ENCODE assay signal across 14 mouse cellular contexts in the genomic region with DNA sequence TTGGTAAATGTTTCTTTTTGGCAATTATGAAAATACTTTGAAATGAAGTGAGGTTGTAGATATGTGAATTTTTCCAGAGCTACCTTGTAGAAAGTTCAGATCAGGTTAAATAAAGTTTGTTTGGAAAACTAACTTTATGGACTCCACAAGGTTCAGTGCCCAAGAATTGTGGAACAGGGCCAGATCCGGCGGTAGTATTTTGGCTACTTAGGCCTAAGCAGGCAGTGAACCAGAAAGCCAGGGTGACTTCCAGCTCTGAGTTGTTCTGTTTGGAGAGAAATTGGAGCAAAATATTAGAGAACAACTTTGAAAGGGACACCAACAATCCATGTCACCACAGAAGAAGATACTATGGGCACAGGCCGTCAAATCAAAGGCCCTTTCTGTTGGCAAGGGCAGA. TPM values are rescaled to one million over a fixed set of nuclear protein-coding genes. Genes with fewer than 3 reads are reported as not detected.
"Had no signal": no experiment of that assay in that cellular context is flagged by ENCODE, and none has a peak within 500 bp of the region (broad histone marks: within the 10 kb centered on the region; RNA-seq: fewer than 3 reads in every experiment).

No protein-coding gene starts in this region.

- H3K27ac ChIP-seq: limb, embryonic 10.5 days; liver, embryonic 13.5 days; lung, embryonic 15.5 days; macrophage; midbrain, embryonic 15.5 days; neural tube, embryonic 12.5 days had no signal

- H3K27me3 ChIP-seq: lung, embryonic 15.5 days; midbrain, embryonic 15.5 days; neural tube, embryonic 12.5 days had no signal

- H3K36me3 ChIP-seq: limb, embryonic 10.5 days; liver, embryonic 13.5 days; lung, embryonic 15.5 days; midbrain, embryonic 15.5 days; neural tube, embryonic 12.5 days had no signal

- ATAC-seq: inflammation-experienced regulatory T-cells, adult 6 months; intestine, postnatal 0 days; liver, postnatal 0 days; midbrain, embryonic 15.5 days had no signal

- DNase-seq: liver, embryonic 13.5 days; liver, postnatal 0 days; lung, postnatal 14 days; right cerebral cortex, postnatal 14 days; thymus, postnatal 4 days had no signal

- H3K4me3 ChIP-seq: limb, embryonic 10.5 days; liver, embryonic 13.5 days; lung, embryonic 15.5 days; megakaryocyte, embryonic 14.5 days; midbrain, embryonic 15.5 days; neural tube, embryonic 12.5 days had no signal

- H3K9ac ChIP-seq: liver, embryonic 13.5 days; liver, postnatal 0 days; lung, embryonic 15.5 days; midbrain, embryonic 15.5 days; neural tube, embryonic 12.5 days had no signal

- H3K9me3 ChIP-seq: limb, embryonic 10.5 days; liver, embryonic 13.5 days; lung, embryonic 15.5 days; megakaryocyte, embryonic 14.5 days; midbrain, embryonic 15.5 days; neural tube, embryonic 12.5 days had no signal

- H3K4me2 ChIP-seq: liver, embryonic 13.5 days; lung, embryonic 15.5 days; midbrain, embryonic 11.5 days; midbrain, embryonic 15.5 days; neural tube, embryonic 12.5 days had no signal

RNA-seq across cellular contexts. Expression of gene Cdkl1, which starts 5.2 kb away (rescaled TPM):
- polyA plus RNA-seq: inflammation-experienced regulatory T-cells, adult 6 months; macrophage had no signal
